Mouse (Mus musculus): ENCODE data around the gene Kdm2b.

GRCm38 (mm10) chr5:122985276-122985675, 4.3 kb downstream of the Kdm2b start:
- TF ChIP-seq CTCF (IDR thresholded peaks at IDR 0.05; ENCODE audit: borderline replicate concordance, insufficient read depth, low read depth, low read length) (no peak), POLR2A (IDR thresholded peaks at IDR 0.05; ENCODE audit: borderline replicate concordance, insufficient read depth, low read length) (no peak)
